Mouse (Mus musculus) liver, embryonic 14.5 days (tissue): ENCODE data around the gene Ric8b. TPM values are rescaled to one million over a fixed set of nuclear protein-coding genes. Genes with fewer than 3 reads are reported as not detected.
A peak's percentile ranks its signal among the peaks of the same experiment; 100 is the strongest.

Experiments
- ATAC-seq: fragments of 200-750 bp; cut with Nextera tagmentation; 2 replicates; pipeline ENCODE4 v1.8.0; 2017; ENCODE audit warnings: moderate number of reproducible peaks, mild to moderate bottlenecking, moderate library complexity; ENCODE audit not compliant: insufficient read depth
- DNase-seq, 3 experiments: peaks; one replicate each; pipeline ENCODE4 v3.0.0-alpha.2; 2012 to 2013; ENCODE audit warnings: low read depth in 3 of 3, low spot score in 3 of 3
- H3K27ac ChIP-seq: fragments of 300-500 bp; sonication (generic); 2 replicates; pipeline ENCODE4 v1.5.1; 2014; ENCODE audit warnings: moderate library complexity, mild to moderate bottlenecking, control low read depth, inconsistent platforms
- H3K27me3 ChIP-seq: fragments of 300-500 bp; sonication (generic); 2 replicates; pipeline ENCODE4 v1.6.1; 2014; ENCODE audit warnings: mild to moderate bottlenecking, low read length, moderate library complexity; ENCODE audit not compliant: control insufficient read depth, insufficient read depth
- H3K36me3 ChIP-seq: fragments of 300-500 bp; sonication (generic); replicated peaks from 2 replicates; pipeline ENCODE4 v1.6.1; 2014; ENCODE audit warnings: low read depth; ENCODE audit not compliant: control insufficient read depth, insufficient read depth
- H3K4me1 ChIP-seq, 2 experiments: fragments of 200-500 bp in 1 of 2; fragments of 300-500 bp in 1 of 2; sonication (generic) in 1 of 2; replicated peaks; 2 replicates each; pipeline ENCODE4 v1.6.1; 2012 to 2014; ENCODE audit warnings: antibody characterized with exemption in 1 of 2, inconsistent platforms in 1 of 2, low read length in 1 of 2; ENCODE audit not compliant: control insufficient read depth in 2 of 2, insufficient read depth in 2 of 2
- H3K4me2 ChIP-seq: fragments of 300-500 bp; sonication (generic); 2 replicates; pipeline ENCODE4 v1.6.1; 2014; ENCODE audit warnings: low read depth, mild to moderate bottlenecking, control low read depth, moderate library complexity
- H3K4me3 ChIP-seq, 2 experiments: fragments of 200-500 bp in 1 of 2; fragments of 300-500 bp in 1 of 2; sonication (generic) in 1 of 2; 2 replicates each; pipeline ENCODE4 v1.5.1; 2012 to 2014; ENCODE audit warnings: low read depth in 2 of 2, low read length in 2 of 2, mild to moderate bottlenecking in 2 of 2, control low read depth in 1 of 2, inconsistent platforms in 1 of 2, moderate library complexity in 1 of 2; ENCODE audit not compliant: insufficient read depth in 1 of 2
- H3K9ac ChIP-seq: fragments of 300-500 bp; sonication (generic); replicated peaks from 2 replicates; pipeline ENCODE4 v1.6.1; 2014; ENCODE audit warnings: mild to moderate bottlenecking, control low read depth, moderate library complexity
- H3K9me3 ChIP-seq: fragments of 300-500 bp; sonication (generic); 2 replicates; pipeline ENCODE4 v1.6.1; 2016; ENCODE audit warnings: low read length, mixed read lengths; ENCODE audit not compliant: control insufficient read depth
- CTCF ChIP-seq: IDR thresholded peaks from 2 replicates; pipeline ENCODE4 v1.5.1; 2016; ENCODE audit warnings: antibody characterized with exemption, low read depth, control low read depth
- EP300 ChIP-seq: IDR thresholded peaks from 2 replicates; pipeline ENCODE4 v1.6.1; 2016; ENCODE audit warnings: antibody characterized with exemption, low read depth
- WGBS: fragments of 180-500 bp; shearing (Covaris S2); extraction: QIAGEN DNeasy Blood & Tissue Kit; methylation state at CpG from one replicate; pipeline ENCODE4 v1.1.7; 2014; ENCODE audit not compliant: insufficient replicate concordance; 5-methylcytosine and 5-hydroxymethylcytosine counted together
- polyA plus RNA-seq, 2 experiments: library from polyadenylated mRNA; depleted of rRNA in 1 of 2; stranded (reverse) in 1 of 2; unstranded in 1 of 2; fragments of >200 nt; fragmentation: Nextera tagmentation in 1 of 2; extraction: Ambion mirVana in 1 of 2; gene quantifications; 2 replicates each; pipeline versions ENCODE4 v1.2.1 to v1.2.3; 2012 to 2014

Gene Ric8b
- polyA plus RNA-seq, 2 experiments: 2.6 to 4.5 TPM

- 79% methylated on average over 14 of the region's 14 CpGs for WGBS
- Histone ChIP-seq H3K27ac (no peak overlapping the region), H3K9me3 (no peaks in the 10 kb centered on the region), H3K4me1 (peaks cover 0 to 3% of the 10 kb centered on the region in 2 experiments; a peak in 1 of 4 replicates), H3K9ac (no peak overlapping the region), H3K4me3 (no peak overlapping the region), H3K36me3 (no peaks in the 10 kb centered on the region), H3K27me3 (no peaks in the 10 kb centered on the region), H3K4me2 (no peak overlapping the region)
- no peak for DNase-seq
- TF ChIP-seq EP300 (no peak), CTCF (no peak)
- no peak for ATAC-seq
Observed at GRCm38 (mm10) chr10:84938094-84938820, 20.8 kb downstream of the Ric8b start.

GRCm38 (mm10) chr10:84938886-84939285 lies 21.5 kb downstream of the Ric8b start:
- Histone ChIP-seq H3K9ac (no peak overlapping the region), H3K36me3 (no peaks in the 10 kb centered on the region), H3K9me3 (no peaks in the 10 kb centered on the region), H3K4me3 (no peak overlapping the region), H3K27me3 (no peaks in the 10 kb centered on the region), H3K27ac (no peak overlapping the region), H3K4me1 (peaks cover 0 to 3% of the 10 kb centered on the region in 2 experiments; a peak in 1 of 4 replicates), H3K4me2 (no peak overlapping the region)
- TF ChIP-seq EP300 (no peak), CTCF (no peak)
- no peak for ATAC-seq
- 77% methylated on average over 5 of the region's 5 CpGs for WGBS
- no peak for DNase-seq

GRCm38 (mm10) chr10:84940356-84940755 lies 22.9 kb downstream of the Ric8b start:
- 76% methylated on average over 1 of the region's 1 CpGs for WGBS
- H3K4me2 ChIP-seq: no peak overlapping the region

GRCm38 (mm10) chr10:84945692-84946091 lies 28.3 kb downstream of the Ric8b start:
- H3K36me3 ChIP-seq: peaks cover 11% of the 10 kb centered on the region
- H3K27me3 ChIP-seq: no peaks in the 10 kb centered on the region
- DNase-seq: no peak
- no peak for ATAC-seq
- no peaks in the 10 kb centered on the region; a peak in 1 of 4 replicates for H3K4me1 ChIP-seq
- H3K4me2 ChIP-seq: no peak overlapping the region
- no peak for TF ChIP-seq EP300
- peak; percentile 35; the same call in 1 of the 2 replicates for TF ChIP-seq CTCF
- 74% methylated on average over 3 of the region's 3 CpGs for WGBS
- H3K27ac ChIP-seq: no peak overlapping the region
- H3K4me3 ChIP-seq: no peak overlapping the region
- H3K9me3 ChIP-seq: no peaks in the 10 kb centered on the region
- H3K9ac ChIP-seq: no peak overlapping the region

More at GRCm38 (mm10) chr10:84940356-84940755, 22.9 kb downstream of the Ric8b start:
- Histone ChIP-seq H3K36me3 (no peaks in the 10 kb centered on the region), H3K4me3 (no peak overlapping the region), H3K4me1 (peaks cover 0 to 3% of the 10 kb centered on the region in 2 experiments; a peak in 1 of 4 replicates), H3K27ac (no peak overlapping the region), H3K9me3 (no peaks in the 10 kb centered on the region), H3K9ac (no peak overlapping the region), H3K27me3 (no peaks in the 10 kb centered on the region)
- no peak for TF ChIP-seq EP300
- TF ChIP-seq CTCF: no peak
- DNase-seq: no peak
- no peak for ATAC-seq

GRCm38 (mm10) chr10:84948970-84949683 lies 31.7 kb downstream of the Ric8b start:
- peaks cover 0 to 4% of the 10 kb centered on the region in 2 experiments; a peak in 1 of 4 replicates for H3K4me1 ChIP-seq
- no peaks in the 10 kb centered on the region for H3K9me3 ChIP-seq
- TF ChIP-seq CTCF (no peak), EP300 (no peak)
- ATAC-seq: no peak
- 61% methylated on average over 8 of the region's 8 CpGs for WGBS
- peaks cover 11% of the 10 kb centered on the region for H3K36me3 ChIP-seq
- H3K4me3 ChIP-seq: no peak overlapping the region
- H3K9ac ChIP-seq: no peak overlapping the region
- H3K27ac ChIP-seq: no peak overlapping the region
- H3K27me3 ChIP-seq: no peaks in the 10 kb centered on the region
- no peak overlapping the region for H3K4me2 ChIP-seq
- DNase-seq: no peak
